Mouse (Mus musculus) hindlimb bud, embryonic 11.5 days (tissue): ENCODE measurements around the gene Gab2.
"Not testable (repeated sequence)": the region's sequence is repeated elsewhere in the genome, so short reads cannot be mapped to it uniquely, and the experiment has no call there.

Experiments
- DNase-seq: peaks from one replicate; pipeline ENCODE4 v3.0.0-alpha.2; 2012; ENCODE audit warnings: low read depth, low spot score; ENCODE audit errors: extremely low spot score

Gene Gab2

GRCm38 (mm10) chr7:97128949-97129348, 47.6 kb downstream of the Gab2 start:
- no peak for DNase-seq

- DNase-seq, result no peak
Observed at GRCm38 (mm10) chr7:97136453-97136852, 55.1 kb downstream of the Gab2 start.

- DNase-seq, result no peak
Observed at GRCm38 (mm10) chr7:97151082-97151813, 69.9 kb downstream of the Gab2 start.

GRCm38 (mm10) chr7:97154756-97155487, 73.5 kb downstream of the Gab2 start:
- no peak for DNase-seq

GRCm38 (mm10) chr7:97164261-97164660, 82.9 kb downstream of the Gab2 start:
- DNase-seq, result no peak

- DNase-seq, result no peak
Observed at GRCm38 (mm10) chr7:97171089-97171488, 89.7 kb downstream of the Gab2 start.

- no peak for DNase-seq
Observed at GRCm38 (mm10) chr7:97171719-97172118, 90.3 kb downstream of the Gab2 start.

GRCm38 (mm10) chr7:97172126-97172525, 90.7 kb downstream of the Gab2 start:
- DNase-seq, result no peak

GRCm38 (mm10) chr7:97181931-97182330, 100.5 kb downstream of the Gab2 start:
- no peak for DNase-seq

- DNase-seq, result no peak
Observed at GRCm38 (mm10) chr7:97183426-97183825, 102.0 kb downstream of the Gab2 start.

- DNase-seq, result no peak
Observed at GRCm38 (mm10) chr7:97184005-97184404, 102.6 kb downstream of the Gab2 start.

- no peak for DNase-seq
Observed at GRCm38 (mm10) chr7:97187387-97188081, 106.1 kb downstream of the Gab2 start.

GRCm38 (mm10) chr7:97189116-97189515, 107.7 kb downstream of the Gab2 start:
- DNase-seq, result no peak

- no peak for DNase-seq
Observed at GRCm38 (mm10) chr7:97203907-97204306, 122.5 kb downstream of the Gab2 start.

GRCm38 (mm10) chr7:97208811-97209549, 127.6 kb downstream of the Gab2 start:
- no peak for DNase-seq

- no peak for DNase-seq
Observed at GRCm38 (mm10) chr7:97210064-97210685, 128.8 kb downstream of the Gab2 start.

- DNase-seq, result no peak
Observed at GRCm38 (mm10) chr7:97211117-97211516, 129.7 kb downstream of the Gab2 start.

- DNase-seq, result no peak
Observed at GRCm38 (mm10) chr7:97223836-97224235, 142.4 kb downstream of the Gab2 start.

GRCm38 (mm10) chr7:97245261-97245949, 164.0 kb downstream of the Gab2 start:
- no peak for DNase-seq

GRCm38 (mm10) chr7:97245950-97246578, 164.7 kb downstream of the Gab2 start:
- DNase-seq, result not testable (repeated sequence)
